Mouse (Mus musculus): ENCODE measurements around the gene Jph4.

DNA sequence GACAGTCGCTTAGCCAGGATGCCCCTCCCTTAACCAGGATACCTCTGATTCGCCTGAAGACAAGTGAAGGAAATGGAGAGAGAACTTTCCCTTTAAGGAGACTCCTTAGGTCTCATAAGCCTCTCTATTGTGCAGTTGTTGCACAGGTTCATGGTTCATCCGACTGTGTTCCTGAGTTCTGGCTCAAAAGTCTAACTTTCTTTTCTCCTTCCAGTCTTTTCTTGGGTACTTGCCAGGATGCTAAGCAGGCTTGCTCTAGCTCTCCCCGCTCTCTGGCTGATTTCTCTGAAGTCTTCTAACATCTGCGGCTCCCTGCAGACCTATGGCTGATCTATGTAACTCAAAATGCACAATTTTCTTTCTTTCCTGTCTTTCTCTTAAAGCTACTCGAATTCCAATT lies 33.3 kb downstream of the Jph4 start:
- TF ChIP-seq POLR2A (IDR thresholded peaks at IDR 0.05; ENCODE audit: control insufficient read depth, low read depth, low read length) (no peak), CTCF (IDR thresholded peaks at IDR 0.05; ENCODE audit: control insufficient read depth, insufficient read depth, insufficient replicate concordance, low read depth, low read length) (no peak)

Data from testis, adult 2 months (tissue).